Mouse (Mus musculus) limb, embryonic 10.5 days (tissue): ENCODE data around the gene Epha2. TPM values are rescaled to one million over a fixed set of nuclear protein-coding genes. Genes with fewer than 3 reads are reported as not detected.

Experiments used
- DNase-seq: peaks from one replicate; pipeline ENCODE4 v3.0.0-alpha.2; 2017; ENCODE audit warnings: low spot score
- H3K27ac ChIP-seq: fragments of 300-500 bp; sonication (generic); 2 replicates; pipeline ENCODE4 v1.5.1; 2016; ENCODE audit warnings: mild to moderate bottlenecking
- H3K27me3 ChIP-seq: fragments of 300-500 bp; sonication (generic); 2 replicates; pipeline ENCODE4 v1.6.1; 2016; ENCODE audit warnings: low read depth, mild to moderate bottlenecking; ENCODE audit not compliant: poor library complexity, severe bottlenecking
- H3K36me3 ChIP-seq: fragments of 300-500 bp; sonication (generic); 2 replicates; pipeline ENCODE4 v1.6.1; 2016; ENCODE audit warnings: mild to moderate bottlenecking, moderate library complexity
- H3K4me1 ChIP-seq: fragments of 300-500 bp; sonication (generic); 2 replicates; pipeline ENCODE4 v1.6.1; 2016
- H3K4me3 ChIP-seq: fragments of 300-500 bp; sonication (generic); 2 replicates; pipeline ENCODE4 v1.5.1; 2016; ENCODE audit warnings: mild to moderate bottlenecking, moderate library complexity
- H3K9me3 ChIP-seq: fragments of 300-500 bp; sonication (generic); replicated peaks from 2 replicates; pipeline ENCODE4 v1.6.1; 2016; ENCODE audit warnings: mild to moderate bottlenecking
- WGBS: fragments of 180-500 bp; shearing (Covaris S2); methylation state at CpG from one replicate; pipeline ENCODE4 v1.1.7; 2016; 5-methylcytosine and 5-hydroxymethylcytosine counted together
- polyA plus RNA-seq: library from polyadenylated mRNA; unstranded; fragments of >200 nt; fragmentation: Nextera tagmentation; extraction: Ambion mirVana; gene quantifications from 2 replicates; pipeline ENCODE4 v1.2.1, GENCODE M21; 2016

Epha2 gene
- polyA plus RNA-seq, 1 experiment from 2014 or later, result 5.6 TPM

- Histone ChIP-seq H3K27me3 (peaks cover 29% of the 10 kb centered on the region), H3K36me3 (no peaks in the 10 kb centered on the region), H3K27ac (no peak overlapping the region), H3K4me3 (no peak overlapping the region), H3K9me3 (no peaks in the 10 kb centered on the region), H3K4me1 (peaks cover 34% of the 10 kb centered on the region)
- no peak for DNase-seq
- whole genome bisulfite sequencing, result 61% methylated on average over 15 of the region's 15 CpGs
Measured at GRCm38 (mm10) chr4:141270201-141270940, 30.7 kb upstream of the Epha2 start.

- WGBS, result 85% methylated on average over 7 of the region's 7 CpGs
- H3K4me1 ChIP-seq, result peaks cover 34% of the 10 kb centered on the region
- H3K9me3 ChIP-seq, result no peaks in the 10 kb centered on the region
- peak overlapping the region; percentile 32; the same call in 1 of the 2 replicates for H3K27ac ChIP-seq
- no peaks in the 10 kb centered on the region for H3K36me3 ChIP-seq
- H3K4me3 ChIP-seq, result no peak overlapping the region
- no peak for DNase-seq
- peaks cover 36% of the 10 kb centered on the region for H3K27me3 ChIP-seq
Measured at GRCm38 (mm10) chr4:141271228-141271627, 29.8 kb upstream of the Epha2 start.

GRCm38 (mm10) chr4:141271721-141272120, 29.3 kb upstream of the Epha2 start:
- H3K4me1 ChIP-seq, result peaks cover 34% of the 10 kb centered on the region
- no peak overlapping the region for H3K4me3 ChIP-seq
- no peaks in the 10 kb centered on the region for H3K36me3 ChIP-seq
- H3K27me3 ChIP-seq, result peaks cover 36% of the 10 kb centered on the region
- peak overlapping the region; percentile 32; the same call in 1 of the 2 replicates for H3K27ac ChIP-seq
- no peaks in the 10 kb centered on the region for H3K9me3 ChIP-seq
- DNase-seq, result no peak
- 86% methylated on average over 6 of the region's 6 CpGs for WGBS

GRCm38 (mm10) chr4:141272878-141273277, 28.2 kb upstream of the Epha2 start:
- peaks cover 36% of the 10 kb centered on the region for H3K27me3 ChIP-seq
- H3K4me3 ChIP-seq, result peak overlapping the region; percentile 35
- no peaks in the 10 kb centered on the region for H3K9me3 ChIP-seq
- 20% methylated on average over 14 of the region's 14 CpGs for WGBS
- H3K4me1 ChIP-seq, result peaks cover 38% of the 10 kb centered on the region
- no peaks in the 10 kb centered on the region for H3K36me3 ChIP-seq
- no peak for DNase-seq
- 0 out of 2 replicates have a peak overlapping the region, but pooled peaks have one; percentile 1 for H3K27ac ChIP-seq

GRCm38 (mm10) chr4:141273296-141273695, 27.7 kb upstream of the Epha2 start:
- Histone ChIP-seq H3K4me3 (peak overlapping the region; percentile 35), H3K9me3 (no peaks in the 10 kb centered on the region), H3K27ac (0 out of 2 replicates have a peak overlapping the region, but pooled peaks have one; percentile 1), H3K4me1 (peaks cover 43% of the 10 kb centered on the region), H3K27me3 (peaks cover 36% of the 10 kb centered on the region), H3K36me3 (no peaks in the 10 kb centered on the region)
- peak; percentile 97 for DNase-seq
- WGBS, result 21% methylated on average over 12 of the region's 12 CpGs

GRCm38 (mm10) chr4:141274485-141275341, 26.3 kb upstream of the Epha2 start:
- WGBS, result 41% methylated on average over 23 of the region's 23 CpGs

GRCm38 (mm10) chr4:141277157-141277556, 23.9 kb upstream of the Epha2 start:
- no peaks in the 10 kb centered on the region for H3K9me3 ChIP-seq
- no peak overlapping the region for H3K27ac ChIP-seq
- peaks cover 57% of the 10 kb centered on the region for H3K4me1 ChIP-seq
- H3K27me3 ChIP-seq, result peaks cover 37% of the 10 kb centered on the region
- H3K36me3 ChIP-seq, result no peaks in the 10 kb centered on the region
- no peak for DNase-seq
- H3K4me3 ChIP-seq, result no peak overlapping the region
- WGBS, result 76% methylated on average over 8 of the region's 8 CpGs

More at GRCm38 (mm10) chr4:141274485-141275341, 26.3 kb upstream of the Epha2 start:
- DNase-seq, result no peak
- H3K4me1 ChIP-seq, result peaks cover 54% of the 10 kb centered on the region
- no peak overlapping the region for H3K4me3 ChIP-seq
- H3K27ac ChIP-seq, result peak overlapping the region; percentile 26; the same call in 1 of the 2 replicates
- no peaks in the 10 kb centered on the region for H3K9me3 ChIP-seq
- H3K27me3 ChIP-seq, result peaks cover 36% of the 10 kb centered on the region
- no peaks in the 10 kb centered on the region for H3K36me3 ChIP-seq

- DNase-seq, result no peak
- no peak overlapping the region for H3K4me3 ChIP-seq
- H3K4me1 ChIP-seq, result peaks cover 58% of the 10 kb centered on the region
- no peaks in the 10 kb centered on the region for H3K36me3 ChIP-seq
- WGBS, result 66% methylated on average over 7 of the region's 7 CpGs
- H3K9me3 ChIP-seq, result no peaks in the 10 kb centered on the region
- peaks cover 35% of the 10 kb centered on the region for H3K27me3 ChIP-seq
- H3K27ac ChIP-seq, result peak overlapping the region; percentile 59
Measured at GRCm38 (mm10) chr4:141278154-141278553, 22.9 kb upstream of the Epha2 start.

GRCm38 (mm10) chr4:141279327-141279726, 21.7 kb upstream of the Epha2 start:
- 83% methylated on average over 15 of the region's 15 CpGs for WGBS
- 0 out of 2 replicates have a peak overlapping the region, but pooled peaks have one; percentile 34 for H3K27ac ChIP-seq
- H3K4me3 ChIP-seq, result no peak overlapping the region
- H3K27me3 ChIP-seq, result peaks cover 37% of the 10 kb centered on the region
- H3K36me3 ChIP-seq, result no peaks in the 10 kb centered on the region
- no peak for DNase-seq
- no peaks in the 10 kb centered on the region for H3K9me3 ChIP-seq
- peaks cover 61% of the 10 kb centered on the region for H3K4me1 ChIP-seq

GRCm38 (mm10) chr4:141279783-141280182, 21.3 kb upstream of the Epha2 start:
- H3K9me3 ChIP-seq, result no peaks in the 10 kb centered on the region
- WGBS, result 95% methylated on average over 6 of the region's 6 CpGs
- no peaks in the 10 kb centered on the region for H3K36me3 ChIP-seq
- H3K4me1 ChIP-seq, result peaks cover 57% of the 10 kb centered on the region
- peaks cover 37% of the 10 kb centered on the region for H3K27me3 ChIP-seq
- H3K4me3 ChIP-seq, result no peak overlapping the region
- no peak overlapping the region for H3K27ac ChIP-seq
- no peak for DNase-seq

- 90% methylated on average over 1 of the region's 1 CpGs for WGBS
- no peaks in the 10 kb centered on the region for H3K36me3 ChIP-seq
- peaks cover 37% of the 10 kb centered on the region for H3K27me3 ChIP-seq
- no peak overlapping the region for H3K4me3 ChIP-seq
- H3K27ac ChIP-seq, result no peak overlapping the region
- peaks cover 56% of the 10 kb centered on the region for H3K4me1 ChIP-seq
- H3K9me3 ChIP-seq, result no peaks in the 10 kb centered on the region
- DNase-seq, result no peak
Measured at GRCm38 (mm10) chr4:141280471-141280870, 20.6 kb upstream of the Epha2 start.

GRCm38 (mm10) chr4:141281153-141281552, 19.9 kb upstream of the Epha2 start:
- H3K4me3 ChIP-seq, result no peak overlapping the region
- no peaks in the 10 kb centered on the region for H3K36me3 ChIP-seq
- H3K27ac ChIP-seq, result 0 out of 2 replicates have a peak overlapping the region, but pooled peaks have one; percentile 22
- 23% methylated on average over 6 of the region's 6 CpGs for WGBS
- no peak for DNase-seq
- peaks cover 56% of the 10 kb centered on the region for H3K4me1 ChIP-seq
- no peaks in the 10 kb centered on the region for H3K9me3 ChIP-seq
- peaks cover 38% of the 10 kb centered on the region for H3K27me3 ChIP-seq

- 58% methylated on average over 1 of the region's 1 CpGs for WGBS
Measured at GRCm38 (mm10) chr4:141281578-141281977, 19.5 kb upstream of the Epha2 start.

More at GRCm38 (mm10) chr4:141281578-141281977, 19.5 kb upstream of the Epha2 start:
- DNase-seq, result no peak
- Histone ChIP-seq H3K9me3 (no peaks in the 10 kb centered on the region), H3K4me3 (no peak overlapping the region), H3K27me3 (peaks cover 42% of the 10 kb centered on the region), H3K4me1 (peaks cover 57% of the 10 kb centered on the region), H3K36me3 (no peaks in the 10 kb centered on the region), H3K27ac (peak overlapping the region; percentile 22; the same call in 1 of the 2 replicates)
